Mouse (Mus musculus) stomach, postnatal 0 days (tissue): ENCODE results near the gene Ypel1. TPM values are rescaled to one million over a fixed set of nuclear protein-coding genes. Genes with fewer than 3 reads are reported as not detected.
A peak's percentile ranks its signal among the peaks of the same experiment; 100 is the strongest.

Experiments used
- ATAC-seq: fragments of 200-750 bp; cut with Nextera tagmentation; 2 replicates; pipeline ENCODE4 v1.8.0; 2017; ENCODE audit not compliant: low FRiP score, low TSS enrichment
- DNase-seq: peaks from one replicate; pipeline ENCODE4 v3.0.0-alpha.2; 2016; ENCODE audit warnings: low spot score
- H3K27ac ChIP-seq: fragments of 300-500 bp; sonication (generic); replicated peaks from 2 replicates; pipeline ENCODE4 v1.5.1; 2014; ENCODE audit warnings: mild to moderate bottlenecking, control low read depth
- H3K27me3 ChIP-seq: fragments of 300-500 bp; sonication (generic); 2 replicates; pipeline ENCODE4 v1.6.1; 2014; ENCODE audit warnings: low read length; ENCODE audit not compliant: control insufficient read depth, insufficient read depth
- H3K36me3 ChIP-seq: fragments of 300-500 bp; sonication (generic); 2 replicates; pipeline ENCODE4 v1.6.1; 2014; ENCODE audit warnings: low read length, mixed read lengths; ENCODE audit not compliant: control insufficient read depth, insufficient read depth
- H3K4me1 ChIP-seq: fragments of 300-500 bp; sonication (generic); replicated peaks from 2 replicates; pipeline ENCODE4 v1.6.1; 2014; ENCODE audit warnings: antibody characterized with exemption; ENCODE audit not compliant: control insufficient read depth, insufficient read depth
- H3K4me2 ChIP-seq: fragments of 300-500 bp; sonication (generic); replicated peaks from 2 replicates; pipeline ENCODE4 v1.6.1; 2014; ENCODE audit warnings: low read depth, mild to moderate bottlenecking, control low read depth, moderate library complexity
- H3K4me3 ChIP-seq: fragments of 300-500 bp; sonication (generic); 2 replicates; pipeline ENCODE4 v1.5.1; 2014; ENCODE audit warnings: low read depth, low read length, control low read depth
- H3K9ac ChIP-seq: fragments of 300-500 bp; sonication (generic); 2 replicates; pipeline ENCODE4 v1.6.1; 2014; ENCODE audit warnings: mild to moderate bottlenecking, low read length, control low read depth, mixed read lengths
- H3K9me3 ChIP-seq: fragments of 300-500 bp; sonication (generic); 2 replicates; pipeline ENCODE4 v1.6.1; 2016; ENCODE audit warnings: low read length; ENCODE audit not compliant: control insufficient read depth
- CTCF ChIP-seq: IDR thresholded peaks from 2 replicates; pipeline ENCODE4 v1.5.1; 2016; ENCODE audit warnings: antibody characterized with exemption, low read depth, mild to moderate bottlenecking, moderate library complexity
- EP300 ChIP-seq: optimal IDR thresholded peaks from 2 replicates; pipeline ENCODE3; 2016; ENCODE audit warnings: antibody characterized with exemption
- WGBS: fragments of 180-500 bp; shearing (Covaris S2); extraction: QIAGEN DNeasy Blood & Tissue Kit; methylation state at CpG from one replicate; pipeline ENCODE4 v1.1.7; 2014; 5-methylcytosine and 5-hydroxymethylcytosine counted together
- polyA plus RNA-seq: library from polyadenylated mRNA; unstranded; fragments of >200 nt; fragmentation: Nextera tagmentation; extraction: Ambion mirVana; gene quantifications from 2 replicates; pipeline ENCODE4 v1.2.1, GENCODE M21; 2015

The Ypel1 gene
- polyA plus RNA-seq, 1 experiment from 2014 or later: 5.9 TPM

DNA sequence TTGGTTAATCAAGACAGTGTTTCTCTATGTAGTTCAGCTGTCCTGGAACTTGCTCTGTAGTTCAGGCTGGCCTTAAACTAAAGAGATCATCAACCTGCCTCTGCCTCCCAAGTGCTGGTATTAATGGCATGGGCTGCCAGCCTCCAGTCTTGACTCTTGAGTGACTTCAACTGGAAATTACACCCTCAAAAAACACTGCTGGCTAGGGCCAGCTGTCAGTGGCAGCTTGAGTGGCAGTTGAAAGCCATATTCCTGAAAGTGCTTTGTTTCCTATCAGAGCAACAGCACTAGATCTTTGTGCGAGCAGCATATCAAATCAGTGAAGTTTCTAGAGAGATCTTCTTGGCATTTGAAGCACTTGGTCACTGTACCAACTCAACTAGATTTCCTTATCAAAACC lies 28.1 kb upstream of the Ypel1 start:
- Histone ChIP-seq H3K4me3 (no peak overlapping the region), H3K4me1 (no peaks in the 10 kb centered on the region), H3K36me3 (peaks cover 25% of the 10 kb centered on the region), H3K9ac (no peak overlapping the region), H3K27ac (no peak overlapping the region), H3K4me2 (no peak overlapping the region), H3K9me3 (no peaks in the 10 kb centered on the region), H3K27me3 (no peaks in the 10 kb centered on the region)
- 95% methylated on average over 1 of the region's 1 CpGs for WGBS
- no peak for DNase-seq
- ATAC-seq: no peak
- TF ChIP-seq EP300: no peak
- no peak for TF ChIP-seq CTCF

DNA sequence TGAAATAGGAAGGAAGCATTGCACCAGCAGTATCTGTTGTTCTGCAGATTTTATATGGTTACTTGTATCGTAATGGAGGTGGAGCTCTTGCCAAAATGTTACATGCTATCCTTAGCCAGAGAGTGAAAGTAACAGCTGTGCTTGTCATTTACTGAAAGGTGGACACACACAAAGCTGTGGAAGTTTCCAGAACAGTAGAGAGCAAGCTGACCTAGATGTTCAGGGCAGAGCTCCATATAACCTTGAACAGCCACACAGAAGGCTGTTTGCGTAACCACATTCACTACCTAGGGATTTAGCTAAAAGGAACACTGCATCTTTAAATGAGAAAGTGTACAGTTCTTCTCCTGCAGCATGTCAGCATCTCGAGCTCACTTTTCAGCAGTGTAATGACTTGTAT lies 25.2 kb upstream of the Ypel1 start:
- no peak overlapping the region for H3K4me2 ChIP-seq
- H3K9ac ChIP-seq: no peak overlapping the region
- no peak overlapping the region for H3K27ac ChIP-seq
- no peaks in the 10 kb centered on the region for H3K9me3 ChIP-seq
- DNase-seq (no peak), ATAC-seq (no peak)
- WGBS: 86% methylated on average over 3 of the region's 3 CpGs
- TF ChIP-seq EP300 (no peak), CTCF (no peak)
- no peak overlapping the region for H3K4me3 ChIP-seq
- H3K4me1 ChIP-seq: no peaks in the 10 kb centered on the region
- peaks cover 23% of the 10 kb centered on the region for H3K36me3 ChIP-seq
- no peaks in the 10 kb centered on the region for H3K27me3 ChIP-seq

- Histone ChIP-seq H3K4me3 (no peak overlapping the region), H3K36me3 (peaks cover 17% of the 10 kb centered on the region), H3K9ac (no peak overlapping the region), H3K4me2 (no peak overlapping the region), H3K27me3 (no peaks in the 10 kb centered on the region), H3K27ac (no peak overlapping the region), H3K9me3 (no peaks in the 10 kb centered on the region), H3K4me1 (no peaks in the 10 kb centered on the region)
- ATAC-seq: no peak
- TF ChIP-seq EP300: no peak
- no peak for TF ChIP-seq CTCF
- 74% methylated on average over 3 of the region's 3 CpGs for WGBS
- DNase-seq: no peak
Measured at GRCm38 (mm10) chr16:17045287-17045686, 24.2 kb upstream of the Ypel1 start.

DNA sequence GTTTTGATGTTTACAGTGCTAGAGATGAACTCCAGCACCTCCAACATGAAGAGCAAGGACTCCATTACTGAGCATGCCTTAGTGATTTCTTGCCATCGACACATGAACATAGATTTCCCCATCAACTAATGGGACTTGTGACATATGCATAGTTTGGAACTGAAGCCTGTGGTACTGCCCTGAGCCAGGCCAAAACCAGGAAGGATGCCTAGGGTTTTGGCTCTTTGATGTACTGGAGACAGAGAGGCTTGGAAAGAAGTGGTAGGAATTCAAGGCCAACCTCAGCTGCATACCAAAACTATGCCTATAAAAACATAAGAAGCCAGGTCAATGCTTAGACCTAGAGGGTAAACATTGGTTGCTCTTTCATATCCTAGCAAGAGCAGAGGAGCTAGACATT lies 19.6 kb upstream of the Ypel1 start:
- H3K4me1 ChIP-seq: no peaks in the 10 kb centered on the region

GRCm38 (mm10) chr16:17052087-17052486 lies 17.4 kb upstream of the Ypel1 start:
- Histone ChIP-seq H3K4me3 (no peak overlapping the region), H3K4me2 (no peak overlapping the region), H3K27me3 (no peaks in the 10 kb centered on the region), H3K9me3 (no peaks in the 10 kb centered on the region), H3K36me3 (peaks cover 3% of the 10 kb centered on the region; the same call in 1 of the 2 replicates), H3K4me1 (no peaks in the 10 kb centered on the region), H3K27ac (no peak overlapping the region), H3K9ac (no peak overlapping the region)
- 75% methylated on average over 7 of the region's 7 CpGs for WGBS
- DNase-seq (peak; percentile 40), ATAC-seq (peak; percentile 74)
- TF ChIP-seq CTCF (no peak), EP300 (no peak)

More for the DNA sequence above, 19.6 kb upstream of the Ypel1 start:
- peaks cover 3% of the 10 kb centered on the region for H3K36me3 ChIP-seq
- no peak for DNase-seq
- no peak for ATAC-seq
- WGBS: 91% methylated on average over 1 of the region's 1 CpGs
- no peaks in the 10 kb centered on the region for H3K27me3 ChIP-seq
- no peak overlapping the region for H3K4me2 ChIP-seq
- H3K4me3 ChIP-seq: no peak overlapping the region
- no peak overlapping the region for H3K9ac ChIP-seq
- H3K9me3 ChIP-seq: no peaks in the 10 kb centered on the region
- TF ChIP-seq EP300 (no peak), CTCF (no peak)
- no peak overlapping the region for H3K27ac ChIP-seq

GRCm38 (mm10) chr16:17053903-17054302 lies 15.6 kb upstream of the Ypel1 start:
- Histone ChIP-seq H3K9ac (no peak overlapping the region), H3K4me1 (no peaks in the 10 kb centered on the region), H3K9me3 (no peaks in the 10 kb centered on the region), H3K4me3 (no peak overlapping the region), H3K27me3 (no peaks in the 10 kb centered on the region), H3K36me3 (no peaks in the 10 kb centered on the region), H3K4me2 (no peak overlapping the region), H3K27ac (no peak overlapping the region)
- WGBS: 74% methylated on average over 3 of the region's 3 CpGs
- no peak for TF ChIP-seq CTCF
- no peak for DNase-seq
- no peak for ATAC-seq
